Mouse (Mus musculus) kidney, adult 2 months (tissue): Measurements from ENCODE around the gene Rsrc2. TPM values are rescaled to one million over a fixed set of nuclear protein-coding genes. Genes with fewer than 3 reads are reported as not detected.
"Not testable (repeated sequence)": the region's sequence is repeated elsewhere in the genome, so short reads cannot be mapped to it uniquely, and the experiment has no call there.

Experiments
- DNase-seq: peaks from one replicate; pipeline ENCODE4 v3.0.0; 2021
- H3K27ac ChIP-seq: fragments of 200-500 bp; 2 replicates; pipeline ENCODE4 v1.5.1; 2012; ENCODE audit warnings: low read depth, low read length, control low read depth, inconsistent platforms; ENCODE audit not compliant: insufficient read depth
- H3K27me3 ChIP-seq: fragments of 200-500 bp; replicated peaks from 2 replicates; pipeline ENCODE4 v1.6.1; 2012; ENCODE audit warnings: mild to moderate bottlenecking, moderate library complexity, low read length, inconsistent platforms; ENCODE audit not compliant: control insufficient read depth, insufficient read depth
- H3K36me3 ChIP-seq: fragments of 200-500 bp; 2 replicates; pipeline ENCODE4 v1.6.1; 2012; ENCODE audit warnings: mild to moderate bottlenecking, moderate library complexity, low read length, inconsistent platforms; ENCODE audit not compliant: control insufficient read depth, insufficient read depth
- H3K4me1 ChIP-seq: fragments of 200-500 bp; 2 replicates; pipeline ENCODE4 v1.6.1; 2011; ENCODE audit warnings: low read length; ENCODE audit not compliant: control insufficient read depth, insufficient read depth
- H3K4me3 ChIP-seq: fragments of 200-500 bp; 2 replicates; pipeline ENCODE4 v1.5.1; 2011; ENCODE audit warnings: mild to moderate bottlenecking, low read depth, low read length, control low read depth; ENCODE audit not compliant: insufficient read depth
- CTCF ChIP-seq: fragments of 200-500 bp; conservative IDR thresholded peaks from 2 replicates; pipeline ENCODE4 v1.5.1; 2011; ENCODE audit warnings: low read depth, mild to moderate bottlenecking, control low read depth, low read length, moderate library complexity, mixed read lengths; ENCODE audit not compliant: insufficient read depth, insufficient read length
- POLR2A ChIP-seq: fragments of 200-500 bp; IDR thresholded peaks from one replicate; pipeline ENCODE4 v1.6.1; 2011; ENCODE audit warnings: low read depth, low read length, control low read depth
- WGBS: fragments of 180-500 bp; shearing (Covaris S2); methylation state at CpG from one replicate; pipeline ENCODE4 v1.1.7; 2018; 5-methylcytosine and 5-hydroxymethylcytosine counted together
- polyA plus RNA-seq: library from polyadenylated mRNA; depleted of rRNA; stranded (reverse); fragments of >200 nt; gene quantifications from 2 replicates; pipeline ENCODE4 v1.2.3, GENCODE M21; 2012

Gene Rsrc2
- polyA plus RNA-seq, 1 experiment, result 13.0 TPM

GRCm38 (mm10) chr5:123765506-123765905, 16.3 kb upstream of the Rsrc2 start:
- Histone ChIP-seq H3K27ac (no peak overlapping the region), H3K36me3 (no peaks in the 10 kb centered on the region), H3K4me3 (no peak overlapping the region), H3K27me3 (no peaks in the 10 kb centered on the region), H3K4me1 (no peaks in the 10 kb centered on the region)
- TF ChIP-seq CTCF (no peak), POLR2A (no peak)
- no peak for DNase-seq
- 93% methylated on average over 11 of the region's 11 CpGs for WGBS

GRCm38 (mm10) chr5:123748339-123749064, 712 bp downstream of the Rsrc2 start:
- H3K4me3 ChIP-seq, result peak overlapping the region; percentile 73

GRCm38 (mm10) chr5:123747604-123748003, 1.6 kb downstream of the Rsrc2 start:
- H3K4me3 ChIP-seq, result no peak overlapping the region
- WGBS, result 4% methylated on average over 7 of the region's 7 CpGs
- DNase-seq, result no peak
- TF ChIP-seq CTCF (no peak), POLR2A (no peak)
- H3K27ac ChIP-seq, result no peak overlapping the region
- peaks cover 11% of the 10 kb centered on the region for H3K4me1 ChIP-seq
- no peaks in the 10 kb centered on the region for H3K27me3 ChIP-seq
- peaks cover 9% of the 10 kb centered on the region for H3K36me3 ChIP-seq

More at GRCm38 (mm10) chr5:123748339-123749064, 712 bp downstream of the Rsrc2 start:
- DNase-seq, result no peak
- peaks cover 9% of the 10 kb centered on the region for H3K36me3 ChIP-seq
- WGBS, result under 1% methylated on average over 18 of the region's 18 CpGs
- H3K27me3 ChIP-seq, result no peaks in the 10 kb centered on the region
- peak overlapping the region; percentile 90; the same call in 1 of the 2 replicates for H3K27ac ChIP-seq
- TF ChIP-seq CTCF, result no peak
- no peak for TF ChIP-seq POLR2A
- peaks cover 11% of the 10 kb centered on the region for H3K4me1 ChIP-seq

- no peak for TF ChIP-seq CTCF
- no peak for TF ChIP-seq POLR2A
- peak overlapping the region; percentile 41; the same call in 1 of the 2 replicates for H3K27ac ChIP-seq
- H3K4me1 ChIP-seq, result peaks cover 11% of the 10 kb centered on the region
- H3K27me3 ChIP-seq, result no peaks in the 10 kb centered on the region
- H3K36me3 ChIP-seq, result peaks cover 10% of the 10 kb centered on the region
- no peak for DNase-seq
- no peak overlapping the region for H3K4me3 ChIP-seq
Observed at GRCm38 (mm10) chr5:123746253-123746652, 3.0 kb downstream of the Rsrc2 start.

- 67% methylated on average over 2 of the region's 2 CpGs for WGBS
- H3K27me3 ChIP-seq, result no peaks in the 10 kb centered on the region
- H3K4me1 ChIP-seq, result peaks cover 11% of the 10 kb centered on the region
- TF ChIP-seq CTCF, result no peak
- TF ChIP-seq POLR2A, result no peak
- DNase-seq, result no peak
- peaks cover 15% of the 10 kb centered on the region for H3K36me3 ChIP-seq
- no peak overlapping the region for H3K27ac ChIP-seq
- no peak overlapping the region for H3K4me3 ChIP-seq
Observed at GRCm38 (mm10) chr5:123744358-123744757, 4.9 kb downstream of the Rsrc2 start.

GRCm38 (mm10) chr5:123730981-123731380, 18.2 kb downstream of the Rsrc2 start:
- no peaks in the 10 kb centered on the region for H3K4me1 ChIP-seq
- TF ChIP-seq CTCF, result no peak
- TF ChIP-seq POLR2A, result no peak
- 91% methylated on average over 2 of the region's 2 CpGs for WGBS

GRCm38 (mm10) chr5:123723816-123724215, 25.4 kb downstream of the Rsrc2 start:
- H3K27ac ChIP-seq, H3K27me3 ChIP-seq, H3K4me3 ChIP-seq, H3K4me1 ChIP-seq, DNase-seq, H3K36me3 ChIP-seq: not testable (repeated sequence)
- 86% methylated on average over 7 of the region's 7 CpGs for WGBS

More at GRCm38 (mm10) chr5:123730981-123731380, 18.2 kb downstream of the Rsrc2 start:
- no peak overlapping the region for H3K27ac ChIP-seq
- DNase-seq, result no peak
- no peak overlapping the region for H3K4me3 ChIP-seq
- H3K27me3 ChIP-seq, result no peaks in the 10 kb centered on the region
- peaks cover 31% of the 10 kb centered on the region for H3K36me3 ChIP-seq
